Mouse (Mus musculus) left cerebral cortex, adult 2 months (tissue): Measurements from ENCODE around the gene Fzd7. TPM values are rescaled to one million over a fixed set of nuclear protein-coding genes. Genes with fewer than 3 reads are reported as not detected.
A peak's percentile ranks its signal among the peaks of the same experiment; 100 is the strongest.
"Not testable (repeated sequence)": the region's sequence is repeated elsewhere in the genome, so short reads cannot be mapped to it uniquely, and the experiment has no call there.

Source experiments
- DNase-seq, 2 experiments: peaks; one replicate each; pipeline ENCODE4 v3.0.0; 2021 to 2022; ENCODE audit warnings: low spot score in 2 of 2, mixed read lengths in 1 of 2; ENCODE audit errors: extremely low spot score in 1 of 2
- H3K27ac ChIP-seq: fragments of 200-600 bp; 2 replicates; pipeline ENCODE4 v1.8.1; 2022
- H3K4me3 ChIP-seq: fragments of 200-600 bp; 2 replicates; pipeline ENCODE4 v1.8.1; 2022
- CTCF ChIP-seq: fragments of 200-600 bp; IDR thresholded peaks from 2 replicates; pipeline ENCODE4 v1.8.1; 2022; ENCODE audit warnings: antibody characterized with exemption, mild to moderate bottlenecking, moderate library complexity
- intact Hi-C: fragments of 180-260 bp; cut with DNase I; formaldehyde crosslinking; loops from one replicate; pipeline ENCODE4 v1.15.1; 2025
- long read RNA-seq, 2 experiments: library from polyadenylated mRNA; stranded (forward); transcript quantifications; one replicate each; pipeline ENCODE4 v2.0.0; 2021; ENCODE audit warnings: borderline mapping rate in 2 of 2
- total RNA-seq, 2 experiments: library from RNA; stranded (reverse); gene quantifications; 2 replicates each; pipeline ENCODE4 v1.2.3; 2021

Fzd7 gene
- 1 to 10 TPM; 5.0 to 7.9 TPM for total RNA-seq
- long read RNA-seq, experiment 1, full-length matches to known transcripts = 4 of 4 reads
- long read RNA-seq, experiment 1, partial matches to known transcripts = 0 of 4 reads
- long read RNA-seq, experiment 1, other reads (novel, unspliced or antisense) = 0 of 4 reads
- long read RNA-seq, experiment 2, full-length matches to known transcripts = 1 of 2 reads
- long read RNA-seq, experiment 2, partial matches to known transcripts = 0 of 2 reads
- long read RNA-seq, experiment 2, other reads (novel, unspliced or antisense) = 1 of 2 reads

DNA sequence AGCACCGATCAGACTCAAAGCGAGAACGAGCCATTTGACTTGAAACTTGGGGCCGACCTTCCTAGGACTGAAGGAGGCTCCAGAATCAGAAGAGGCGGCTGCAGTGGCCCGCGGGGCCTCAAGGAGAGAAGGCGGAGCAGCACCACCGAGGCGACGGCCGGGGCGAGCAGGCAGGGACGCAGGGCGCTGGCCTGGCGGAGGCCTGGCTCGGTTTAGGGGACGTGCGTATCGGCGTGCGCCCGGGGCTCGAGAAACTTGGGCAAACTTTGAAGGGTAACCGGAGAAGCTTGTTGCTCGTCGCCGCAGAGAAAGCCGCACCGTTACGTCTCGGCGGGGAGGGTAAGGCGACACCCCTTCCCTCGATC lies at the start of gene Fzd7:
TSS of gene Fzd7 (plus strand) at position 94 of the 365 bp plus-strand sequence.
- no peak for DNase-seq
- TF ChIP-seq CTCF = no peak; the same call in 1 of the 2 replicates

DNA sequence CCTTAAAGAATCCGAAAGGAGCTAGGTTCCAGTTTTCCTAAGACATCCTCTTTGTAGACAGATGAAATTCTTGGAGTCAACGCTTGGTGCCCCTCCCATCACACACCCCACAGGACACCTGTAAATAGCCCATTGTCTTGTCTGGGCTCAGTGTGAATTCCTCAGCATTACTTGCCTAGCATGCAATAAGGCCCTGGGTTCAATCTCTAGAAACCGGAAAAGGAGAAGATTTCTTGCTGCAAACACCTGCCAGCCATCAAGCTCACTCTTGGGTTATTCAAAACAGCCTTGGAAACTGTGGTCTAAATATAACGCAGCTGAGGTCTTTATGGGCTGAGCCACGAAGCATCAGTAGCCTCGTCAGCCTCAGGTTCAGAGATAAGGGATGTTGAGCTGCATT lies 48.9 kb upstream of the Fzd7 start:
- no peak overlapping the region for H3K27ac ChIP-seq
- DNase-seq = no peak
- intact Hi-C loops = no loop called here
- no peak overlapping the region for H3K4me3 ChIP-seq
- TF ChIP-seq CTCF = no peak

More for the DNA sequence above, at the start of gene Fzd7:
- intact Hi-C loops = loop anchor here (2.0 to 5.0 kb wide), 3 partner anchors 102 to 166 kb away; no protein-coding TSS in a partner anchor
- Histone ChIP-seq H3K4me3 (peak within 1 kb of the TSS; percentile 60), H3K27ac (peak within 1 kb of the TSS; percentile 50)

DNA sequence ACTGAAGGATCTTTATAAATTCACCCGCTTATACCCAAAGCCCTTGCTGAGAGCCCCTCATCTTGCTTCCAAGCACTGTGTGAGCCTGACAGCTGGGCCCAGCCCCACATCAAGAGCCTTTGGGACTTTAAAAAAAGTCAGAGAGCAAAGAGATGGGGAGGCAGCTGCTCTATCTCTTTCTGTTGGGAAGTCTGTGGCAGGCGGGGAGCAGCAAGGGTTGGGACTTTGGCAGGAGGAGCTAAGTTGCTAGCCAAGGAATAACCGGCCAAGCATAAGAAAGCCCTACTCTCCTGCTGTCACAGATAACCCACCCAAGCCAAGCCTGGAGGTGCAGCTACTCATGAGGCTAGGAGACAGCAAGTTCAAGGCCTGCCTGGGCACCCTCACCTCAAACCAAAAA lies 48.2 kb upstream of the Fzd7 start:
- H3K4me3 ChIP-seq = no peak overlapping the region
- no peak overlapping the region for H3K27ac ChIP-seq
- intact Hi-C loops = no loop called here
- DNase-seq = no peak
- TF ChIP-seq CTCF = no peak

DNA sequence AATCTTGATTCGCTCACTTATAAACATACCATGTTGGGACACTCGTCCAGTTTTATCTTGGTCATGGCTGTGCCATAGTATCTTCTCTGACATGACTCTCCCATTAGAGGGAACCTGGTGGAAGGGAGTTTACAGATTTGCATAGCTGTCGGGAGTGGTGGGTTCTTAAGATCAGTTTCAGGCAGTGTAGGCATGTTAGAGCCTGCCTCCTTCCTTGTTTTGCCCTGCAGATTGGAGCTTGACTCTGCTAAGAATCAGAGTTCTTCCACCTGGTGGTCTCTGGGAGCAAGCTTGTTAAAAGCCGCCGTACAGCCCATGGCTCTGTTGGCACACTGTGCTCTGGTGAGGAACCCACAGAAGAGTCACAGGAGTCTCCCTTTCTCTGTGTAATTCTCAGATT lies 47.0 kb upstream of the Fzd7 start:
- Histone ChIP-seq H3K4me3 (no peak overlapping the region), H3K27ac (no peak overlapping the region)
- intact Hi-C loops = no loop called here
- TF ChIP-seq CTCF = no peak
- DNase-seq = no peak

DNA sequence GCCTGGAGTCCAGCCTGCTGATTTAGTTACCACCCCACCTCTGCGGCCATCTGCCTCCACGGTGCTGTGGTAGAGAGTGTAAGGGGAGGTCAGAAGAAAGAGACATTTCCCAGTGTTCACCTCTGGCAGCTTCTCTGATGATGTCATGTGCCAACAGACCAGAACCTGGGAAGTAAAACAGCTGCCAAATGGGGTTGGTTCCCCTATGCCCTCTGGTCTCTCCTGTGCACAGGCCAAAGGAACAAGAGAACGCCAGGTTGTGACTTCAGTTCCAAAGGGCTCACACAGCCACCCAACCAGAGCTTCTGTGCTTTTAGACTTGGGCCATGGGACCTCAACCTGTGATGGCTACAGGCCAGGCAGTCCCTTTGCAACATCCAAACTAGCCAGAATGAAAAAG lies 45.9 kb upstream of the Fzd7 start:
- no peak overlapping the region for H3K4me3 ChIP-seq
- intact Hi-C loops = no loop called here
- H3K27ac ChIP-seq = no peak overlapping the region
- no peak for DNase-seq
- TF ChIP-seq CTCF = no peak

DNA sequence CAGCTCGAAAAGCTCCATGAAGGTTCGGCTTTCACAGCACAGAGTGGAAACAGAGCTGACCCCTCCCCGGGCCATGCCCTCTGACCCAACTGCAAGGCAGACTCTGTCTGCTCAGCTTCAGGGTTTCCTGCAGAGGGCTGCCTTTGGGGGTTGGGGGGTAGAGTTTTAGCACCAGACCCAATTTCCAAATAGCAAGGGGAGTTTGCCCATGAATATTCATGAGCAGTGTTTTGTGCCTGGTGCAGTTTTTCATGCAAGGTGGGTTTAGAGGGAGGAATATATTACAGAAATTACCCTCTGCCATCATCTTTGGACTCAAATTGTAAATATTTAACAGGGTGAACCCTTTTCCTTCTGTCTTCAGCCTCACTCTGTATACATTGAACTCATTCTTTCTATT lies 44.3 kb upstream of the Fzd7 start:
- DNase-seq = no peak
- Histone ChIP-seq H3K4me3 (no peak overlapping the region), H3K27ac (no peak overlapping the region)
- no peak for TF ChIP-seq CTCF
- intact Hi-C loops = no loop called here

DNA sequence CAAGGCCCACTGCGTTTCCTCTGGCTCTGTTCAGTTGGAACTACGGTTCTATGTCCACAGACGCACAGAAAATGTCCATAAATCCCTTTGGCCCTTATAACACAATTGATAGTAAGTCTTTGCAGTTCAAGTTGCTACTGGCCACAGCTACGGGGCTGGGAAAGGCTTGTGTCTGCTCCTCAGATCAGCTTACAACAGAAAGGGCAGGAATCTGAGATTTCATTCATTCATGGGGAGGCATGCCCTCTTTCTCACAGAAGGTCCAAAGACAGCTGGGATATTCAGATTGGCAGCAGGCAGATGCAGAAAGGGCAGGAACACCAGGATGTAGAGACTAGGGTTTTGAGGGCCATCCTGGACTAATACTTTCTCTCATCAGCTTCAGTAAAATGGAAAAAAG lies 43.9 kb upstream of the Fzd7 start:
- no peak for TF ChIP-seq CTCF
- intact Hi-C loops = no loop called here
- H3K4me3 ChIP-seq = no peak overlapping the region
- no peak for DNase-seq
- H3K27ac ChIP-seq = no peak overlapping the region

DNA sequence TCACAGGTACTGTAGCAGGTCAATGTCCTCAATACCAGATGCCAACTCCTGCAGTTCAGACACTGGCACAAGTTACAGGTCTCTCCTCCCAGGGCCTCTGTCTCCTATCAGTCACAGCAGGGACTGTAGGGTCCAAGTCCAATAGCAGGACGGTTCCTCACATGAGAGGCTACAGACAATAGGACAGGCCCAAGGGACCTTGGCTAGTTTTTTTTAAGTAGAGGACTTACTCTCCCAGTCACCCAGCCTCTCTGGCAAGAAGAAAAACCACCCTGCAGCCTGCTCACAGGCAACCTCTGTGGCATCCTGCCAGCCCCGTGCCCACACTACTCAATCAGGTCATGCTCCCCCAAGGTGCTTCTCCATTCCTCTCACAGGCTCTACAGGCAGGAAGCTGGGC lies 43.0 kb upstream of the Fzd7 start:
- Histone ChIP-seq H3K4me3 (no peak overlapping the region), H3K27ac (no peak overlapping the region)
- DNase-seq = no peak
- intact Hi-C loops = no loop called here
- no peak for TF ChIP-seq CTCF

DNA sequence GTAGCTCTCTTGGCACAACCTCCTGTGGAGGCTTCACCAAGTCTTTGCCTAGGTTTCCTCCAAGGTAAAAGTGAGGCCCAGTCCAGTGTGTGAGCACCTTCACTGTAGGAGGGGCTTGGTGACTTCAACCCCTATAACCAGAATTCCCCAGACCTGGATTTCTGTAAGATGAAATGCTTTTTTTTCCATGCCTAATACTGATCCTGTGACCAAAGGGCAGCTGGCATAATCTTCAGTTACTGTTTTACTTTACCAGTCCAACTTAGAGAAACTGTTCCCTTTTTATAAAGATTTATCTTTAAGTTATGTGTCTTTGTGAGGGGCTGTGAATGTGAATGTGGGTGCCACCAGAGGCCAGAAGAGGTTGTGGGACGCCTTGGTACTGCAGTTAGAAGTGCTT lies 42.3 kb upstream of the Fzd7 start:
- no peak overlapping the region for H3K4me3 ChIP-seq
- intact Hi-C loops = no loop called here
- no peak for DNase-seq
- no peak for TF ChIP-seq CTCF
- no peak overlapping the region for H3K27ac ChIP-seq

DNA sequence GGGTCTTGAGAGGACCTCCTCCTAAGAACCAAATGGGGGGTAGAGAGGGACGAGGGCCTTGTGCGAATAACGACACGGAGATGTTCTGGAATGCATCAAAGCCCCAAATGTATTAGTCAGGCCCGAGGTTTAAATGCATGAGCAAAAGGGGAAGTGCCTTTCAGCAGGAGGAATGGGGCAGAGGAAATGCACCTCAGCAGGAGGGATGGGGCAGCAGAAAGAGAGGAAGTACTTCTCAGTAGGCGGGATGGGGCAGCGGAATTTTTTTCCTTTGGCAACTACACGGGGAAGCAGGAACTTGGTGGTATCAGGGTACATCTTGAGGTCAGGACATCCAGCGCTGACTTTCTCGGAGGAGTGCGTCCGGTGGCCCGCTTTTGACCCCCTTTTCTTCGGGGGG lies 39.5 kb upstream of the Fzd7 start:
- DNase-seq, H3K4me3 ChIP-seq, H3K27ac ChIP-seq, intact Hi-C loops: not testable (repeated sequence)

DNA sequence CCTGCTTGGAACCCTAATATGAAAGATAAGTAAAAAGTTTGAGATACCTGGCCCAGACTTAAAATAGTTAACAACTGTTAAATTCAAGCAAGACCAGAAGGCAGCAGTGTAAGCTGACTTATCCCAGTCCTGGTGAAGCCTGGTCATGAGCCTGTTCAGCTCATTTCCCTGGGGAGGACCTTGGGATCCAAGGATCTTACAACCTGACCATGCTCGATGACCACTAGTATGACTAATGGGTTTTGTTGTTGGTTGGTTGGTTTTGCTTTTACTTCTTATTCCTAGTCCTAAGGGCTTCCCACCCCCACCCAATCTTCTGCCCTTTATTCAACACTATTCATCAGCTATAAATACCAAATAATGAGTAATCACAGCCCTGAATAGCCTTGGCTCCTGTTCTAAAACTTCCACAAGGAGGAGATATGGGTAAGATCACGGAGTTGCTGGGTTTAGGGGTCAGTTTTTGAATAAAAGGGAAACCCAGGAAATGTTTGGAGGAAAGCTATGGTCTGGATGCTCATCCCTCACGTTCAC lies 38.0 kb upstream of the Fzd7 start:
- intact Hi-C loops = no loop called here
- H3K4me3 ChIP-seq = no peak overlapping the region
- no peak for DNase-seq
- TF ChIP-seq CTCF = no peak
- H3K27ac ChIP-seq = no peak overlapping the region

DNA sequence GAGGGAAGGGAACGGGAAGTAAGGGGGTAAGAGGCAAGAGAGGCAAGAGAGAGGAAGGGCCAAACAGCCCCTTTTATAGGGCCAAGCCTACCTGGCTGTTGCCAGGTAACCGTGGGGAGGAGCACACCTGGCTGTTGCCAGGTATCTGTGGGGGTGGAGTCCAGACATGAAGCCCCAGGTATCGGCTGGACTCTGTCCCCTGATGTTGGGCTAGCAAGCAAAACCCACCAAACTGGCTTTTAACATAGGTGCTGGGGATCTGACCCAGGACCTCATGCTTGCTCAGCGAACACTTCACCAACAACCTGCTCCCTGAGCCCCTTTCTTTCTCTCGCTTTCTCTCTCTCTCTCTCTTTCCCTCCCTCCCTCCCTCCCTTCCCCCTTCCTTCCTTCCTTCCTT lies 37.0 kb upstream of the Fzd7 start:
- intact Hi-C loops = no loop called here
- H3K4me3 ChIP-seq = no peak overlapping the region
- TF ChIP-seq CTCF = no peak
- no peak for DNase-seq
- no peak overlapping the region for H3K27ac ChIP-seq
